Mouse (Mus musculus) midbrain, embryonic 12.5 days (tissue): ENCODE results near the gene Olfr43. TPM values are rescaled to one million over a fixed set of nuclear protein-coding genes. Genes with fewer than 3 reads are reported as not detected.

ENCODE experiments used
- ATAC-seq: fragments of 200-750 bp; cut with Nextera tagmentation; 2 replicates; pipeline ENCODE4 v1.8.0; 2017; ENCODE audit warnings: low read depth, moderate TSS enrichment, moderate library complexity; ENCODE audit not compliant: low FRiP score
- H3K27ac ChIP-seq: fragments of 300-500 bp; sonication (generic); replicated peaks from 2 replicates; pipeline ENCODE4 v1.5.1; 2016; ENCODE audit warnings: mild to moderate bottlenecking
- H3K27me3 ChIP-seq: fragments of 300-500 bp; sonication (generic); 2 replicates; pipeline ENCODE4 v1.6.1; 2016; ENCODE audit warnings: mild to moderate bottlenecking
- H3K36me3 ChIP-seq: fragments of 300-500 bp; sonication (generic); 2 replicates; pipeline ENCODE4 v1.6.1; 2016
- H3K4me1 ChIP-seq: fragments of 300-500 bp; sonication (generic); 2 replicates; pipeline ENCODE4 v1.6.1; 2016
- H3K4me2 ChIP-seq: fragments of 300-500 bp; sonication (generic); replicated peaks from 2 replicates; pipeline ENCODE4 v1.6.1; 2016; ENCODE audit warnings: mild to moderate bottlenecking, moderate library complexity
- H3K4me3 ChIP-seq: fragments of 300-500 bp; sonication (generic); 2 replicates; pipeline ENCODE4 v1.5.1; 2016; ENCODE audit warnings: mild to moderate bottlenecking
- H3K9ac ChIP-seq: fragments of 300-500 bp; sonication (generic); replicated peaks from 2 replicates; pipeline ENCODE4 v1.6.1; 2016; ENCODE audit warnings: mild to moderate bottlenecking, moderate library complexity
- H3K9me3 ChIP-seq: fragments of 300-500 bp; sonication (generic); 2 replicates; pipeline ENCODE4 v1.6.1; 2016; ENCODE audit warnings: mild to moderate bottlenecking
- WGBS: fragments of 180-500 bp; shearing (Covaris S2); methylation state at CpG from one replicate; pipeline ENCODE4 v1.1.7; 2016; 5-methylcytosine and 5-hydroxymethylcytosine counted together
- polyA plus RNA-seq: library from polyadenylated mRNA; unstranded; fragments of >200 nt; fragmentation: Nextera tagmentation; extraction: Ambion mirVana; gene quantifications from 2 replicates; pipeline ENCODE4 v1.2.1, GENCODE M21; 2016

Olfr43 gene
- not detected in 2 replicates for polyA plus RNA-seq

DNA sequence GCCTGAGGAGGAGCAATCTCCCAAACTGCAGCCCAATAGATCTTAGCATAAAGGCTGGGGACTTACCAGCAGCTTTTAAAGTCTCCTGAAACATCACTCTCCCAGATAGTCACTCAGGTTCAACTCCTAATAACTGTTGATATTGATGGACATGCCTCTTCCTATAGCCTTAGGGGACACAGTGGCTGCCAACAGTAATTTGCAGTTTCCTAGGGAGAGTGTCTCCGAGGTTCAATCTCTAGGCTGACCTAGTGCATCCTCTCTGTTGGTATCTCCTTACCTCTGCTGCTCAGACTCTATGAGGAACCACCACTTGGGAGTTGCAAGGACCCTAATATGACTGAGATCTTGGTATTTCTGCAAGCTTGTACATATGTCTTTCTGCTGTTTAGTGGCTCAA, at the start of gene Olfr43:
Gene Olfr43, minus strand, starts transcription at position 101 of the 400 bp plus-strand sequence.
- no peak for ATAC-seq
- H3K4me1 ChIP-seq, result no peaks in the 10 kb centered on the region
- no peak within 1 kb of the TSS for H3K4me2 ChIP-seq
- H3K9ac ChIP-seq, result no peak within 1 kb of the TSS
- 50% methylated on average over 1 of the region's 1 CpGs for WGBS
- H3K27ac ChIP-seq, result no peak within 1 kb of the TSS
- H3K27me3 ChIP-seq, result no peaks in the 10 kb centered on the region
- no peak within 1 kb of the TSS for H3K4me3 ChIP-seq
- peaks cover 30% of the 10 kb centered on the region for H3K9me3 ChIP-seq
- H3K36me3 ChIP-seq, result no peaks in the 10 kb centered on the region

DNA sequence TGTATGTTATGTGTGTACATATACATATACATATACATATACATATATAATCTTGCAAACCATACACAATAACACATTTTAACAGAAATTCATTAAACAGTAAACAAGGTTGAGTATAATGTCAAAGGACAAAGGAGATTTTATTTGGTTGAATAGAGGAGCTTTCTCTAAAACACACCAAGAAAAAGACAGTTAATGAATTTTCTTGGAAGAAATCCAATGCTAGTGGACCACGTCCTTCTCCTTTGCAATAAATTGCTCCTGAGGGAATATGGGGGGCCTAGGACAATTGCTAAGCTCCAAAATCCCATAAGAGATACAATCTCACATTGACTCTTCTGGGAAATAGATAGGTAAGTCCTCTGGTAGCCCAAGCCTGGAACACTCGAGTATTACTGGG, 48.3 kb upstream of the Olfr43 start, which contains the start of gene Olfr406:
Gene Olfr406, plus strand, starts transcription at position 301 of the 400 bp plus-strand sequence.
- Histone ChIP-seq H3K27ac (no peak within 1 kb of the TSS), H3K4me3 (no peak within 1 kb of the TSS), H3K4me1 (no peaks in the 10 kb centered on the region), H3K27me3 (no peaks in the 10 kb centered on the region), H3K9ac (no peak within 1 kb of the TSS), H3K4me2 (no peak within 1 kb of the TSS), H3K36me3 (no peaks in the 10 kb centered on the region), H3K9me3 (peaks cover 19% of the 10 kb centered on the region)
- ATAC-seq, result no peak
- WGBS, result 60% methylated on average over 2 of the region's 2 CpGs

- WGBS, result 85% methylated on average over 3 of the region's 3 CpGs
- Histone ChIP-seq H3K27me3 (no peaks in the 10 kb centered on the region), H3K4me3 (no peak overlapping the region), H3K4me1 (no peaks in the 10 kb centered on the region), H3K9me3 (peaks cover 19% of the 10 kb centered on the region), H3K4me2 (no peak overlapping the region), H3K9ac (no peak overlapping the region), H3K27ac (no peak overlapping the region), H3K36me3 (no peaks in the 10 kb centered on the region)
- no peak for ATAC-seq
These were observed 30.0 kb upstream of the Olfr43 start for GRCm38 (mm10) chr11:74241201-74241600.

- H3K9ac ChIP-seq, result no peak within 1 kb of the TSS
- H3K9me3 ChIP-seq, result peaks cover 33% of the 10 kb centered on the region
These were observed 25.2 kb downstream of the Olfr43 start, which contains the start of gene Olfr403 for GRCm38 (mm10) chr11:74185949-74186348. Gene Olfr403, plus strand, starts transcription at chr11:74186249.

GRCm38 (mm10) chr11:74183745-74184144, 27.4 kb downstream of the Olfr43 start:
- Histone ChIP-seq H3K9me3 (peaks cover 33% of the 10 kb centered on the region), H3K27me3 (no peaks in the 10 kb centered on the region), H3K27ac (no peak overlapping the region), H3K4me1 (no peaks in the 10 kb centered on the region), H3K9ac (no peak overlapping the region), H3K4me3 (no peak overlapping the region), H3K36me3 (no peaks in the 10 kb centered on the region), H3K4me2 (no peak overlapping the region)
- ATAC-seq, result no peak
- WGBS, result 78% methylated on average over 4 of the region's 4 CpGs

More at GRCm38 (mm10) chr11:74185949-74186348, 25.2 kb downstream of the Olfr43 start, which contains the start of gene Olfr403:
- Histone ChIP-seq H3K36me3 (no peaks in the 10 kb centered on the region), H3K4me3 (no peak within 1 kb of the TSS), H3K27me3 (no peaks in the 10 kb centered on the region), H3K4me1 (no peaks in the 10 kb centered on the region), H3K4me2 (no peak within 1 kb of the TSS), H3K27ac (no peak within 1 kb of the TSS)
- no peak for ATAC-seq

GRCm38 (mm10) chr11:74183168-74183567, 28.0 kb downstream of the Olfr43 start:
- Histone ChIP-seq H3K9me3 (peaks cover 33% of the 10 kb centered on the region), H3K4me2 (no peak overlapping the region), H3K4me1 (no peaks in the 10 kb centered on the region), H3K9ac (no peak overlapping the region), H3K36me3 (no peaks in the 10 kb centered on the region), H3K27ac (no peak overlapping the region), H3K27me3 (no peaks in the 10 kb centered on the region), H3K4me3 (no peak overlapping the region)
- ATAC-seq, result no peak
- 81% methylated on average over 4 of the region's 4 CpGs for WGBS

DNA sequence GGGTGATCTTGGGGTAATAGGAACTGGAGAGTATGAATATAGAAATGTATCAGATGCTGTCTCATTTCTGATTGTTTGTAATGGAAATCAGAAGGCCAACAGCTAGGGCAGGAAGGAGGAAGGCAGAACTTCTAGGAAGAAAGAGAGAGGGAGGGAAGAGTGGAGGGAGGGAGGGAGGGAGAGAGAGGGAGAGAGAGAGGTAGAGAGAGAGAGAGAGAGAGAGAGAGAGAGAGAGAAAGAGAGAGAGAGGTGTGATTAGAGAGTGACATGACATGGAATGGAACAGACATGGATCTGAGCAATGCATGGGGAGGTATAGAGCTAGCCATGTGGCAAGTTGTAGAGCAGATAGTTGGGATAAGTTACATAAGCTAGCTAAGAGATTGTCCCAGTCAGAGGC, 42.4 kb downstream of the Olfr43 start:
- H3K27me3 ChIP-seq, result no peaks in the 10 kb centered on the region
- ATAC-seq, result no peak
- no peak overlapping the region for H3K4me2 ChIP-seq
- H3K4me3 ChIP-seq, result no peak overlapping the region
- no peaks in the 10 kb centered on the region for H3K4me1 ChIP-seq
- H3K9ac ChIP-seq, result no peak overlapping the region
- no peak overlapping the region for H3K27ac ChIP-seq
- H3K36me3 ChIP-seq, result no peaks in the 10 kb centered on the region
- H3K9me3 ChIP-seq, result peaks cover 19% of the 10 kb centered on the region

Other genes starting within 250 kb of the Olfr43 start
- gene Olfr398, start 221.0 kb downstream of the Olfr43 start, polyA plus RNA-seq, result not detected in 2 replicates
- not detected in 2 replicates for gene Olfr139, start 154.8 kb downstream of the Olfr43 start, polyA plus RNA-seq
- gene Olfr399, start 154.8 kb downstream of the Olfr43 start, polyA plus RNA-seq, result not detected in 2 replicates
- not detected in 2 replicates for gene Zfp616, start 141.4 kb downstream of the Olfr43 start, polyA plus RNA-seq
- gene Olfr401, start 97.7 kb downstream of the Olfr43 start, polyA plus RNA-seq, result not detected in 2 replicates
- not detected in 2 replicates for gene Olfr402, start 57.9 kb downstream of the Olfr43 start, polyA plus RNA-seq
- gene Olfr403, start 25.1 kb downstream of the Olfr43 start, polyA plus RNA-seq, result not detected in 2 replicates
- gene Olfr406, start 48.4 kb upstream of the Olfr43 start, polyA plus RNA-seq, result not detected in 2 replicates
- not detected in 2 replicates for gene Olfr59, start 72.4 kb upstream of the Olfr43 start, polyA plus RNA-seq
- not detected in 2 replicates for gene Olfr410, start 126.7 kb upstream of the Olfr43 start, polyA plus RNA-seq
- gene Olfr411, start 141.3 kb upstream of the Olfr43 start, polyA plus RNA-seq, result not detected in 2 replicates
- gene Olfr412, start 150.7 kb upstream of the Olfr43 start, polyA plus RNA-seq, result not detected in 2 replicates